Mouse (Mus musculus) heart, adult 2 months (tissue): ENCODE data around the gene Brwd1. TPM values are rescaled to one million over a fixed set of nuclear protein-coding genes. Genes with fewer than 3 reads are reported as not detected.

Experiments
- DNase-seq, 2 experiments: peaks; one replicate each; pipeline ENCODE4 v3.0.0; 2021
- H3K27ac ChIP-seq: fragments of 200-600 bp; 2 replicates; pipeline ENCODE4 v1.8.1; 2022
- H3K27me3 ChIP-seq: fragments of 200-500 bp; 2 replicates; pipeline ENCODE4 v1.6.1; 2012; ENCODE audit warnings: mild to moderate bottlenecking, low read length, inconsistent platforms, mixed read lengths; ENCODE audit not compliant: control insufficient read depth, insufficient read depth
- H3K36me3 ChIP-seq: fragments of 200-500 bp; 2 replicates; pipeline ENCODE4 v1.6.1; 2012; ENCODE audit warnings: low read length, inconsistent platforms; ENCODE audit not compliant: control insufficient read depth, insufficient read depth
- H3K4me1 ChIP-seq: fragments of 200-500 bp; 2 replicates; pipeline ENCODE4 v1.6.1; 2011; ENCODE audit warnings: low read length; ENCODE audit not compliant: control insufficient read depth, insufficient read depth
- H3K4me3 ChIP-seq: fragments of 200-600 bp; 2 replicates; pipeline ENCODE4 v1.8.1; 2022
- H3K79me2 ChIP-seq: fragments of 200-500 bp; replicated peaks from 2 replicates; pipeline ENCODE4 v1.6.1; 2012; ENCODE audit warnings: mild to moderate bottlenecking, inconsistent platforms, low read length, moderate library complexity, mixed read lengths; ENCODE audit not compliant: control insufficient read depth, insufficient read depth
- H3K9ac ChIP-seq: fragments of 200-500 bp; 2 replicates; pipeline ENCODE4 v1.6.1; 2012; ENCODE audit warnings: low read depth, mild to moderate bottlenecking, control low read depth, inconsistent platforms, low read length, mixed read lengths
- CTCF ChIP-seq: fragments of 200-600 bp; IDR thresholded peaks from 2 replicates; pipeline ENCODE4 v1.8.1; 2022; ENCODE audit warnings: antibody characterized with exemption, mild to moderate bottlenecking, moderate library complexity
- EP300 ChIP-seq: fragments of 200-500 bp; IDR thresholded peaks from 2 replicates; pipeline ENCODE4 v1.6.1; 2011; ENCODE audit warnings: low read depth, low read length, control low read depth; ENCODE audit not compliant: insufficient read depth
- POLR2A ChIP-seq: fragments of 200-500 bp; IDR thresholded peaks from 2 replicates; pipeline ENCODE4 v1.6.1; 2011; ENCODE audit warnings: mild to moderate bottlenecking, low read depth, low read length, control low read depth; ENCODE audit not compliant: insufficient read depth
- WGBS: fragments of 180-500 bp; shearing (Covaris S2); methylation state at CpG from one replicate; pipeline ENCODE4 v1.1.7; 2018; 5-methylcytosine and 5-hydroxymethylcytosine counted together
- intact Hi-C: fragments of 180-260 bp; cut with DNase I; formaldehyde crosslinking; loops from one replicate; pipeline ENCODE4 v1.15.1; 2025
- polyA plus RNA-seq: library from polyadenylated mRNA; depleted of rRNA; stranded (reverse); fragments of >200 nt; gene quantifications from 2 replicates; pipeline ENCODE4 v1.2.3, GENCODE M21; 2012
- total RNA-seq, 2 experiments: library from RNA; stranded (reverse); gene quantifications; 2 replicates each; pipeline ENCODE4 v1.2.3; 2021

The Brwd1 gene
- total and polyA plus RNA-seq, 3 experiments, result 24.4 to 88.7 (median 65.5) TPM

DNA sequence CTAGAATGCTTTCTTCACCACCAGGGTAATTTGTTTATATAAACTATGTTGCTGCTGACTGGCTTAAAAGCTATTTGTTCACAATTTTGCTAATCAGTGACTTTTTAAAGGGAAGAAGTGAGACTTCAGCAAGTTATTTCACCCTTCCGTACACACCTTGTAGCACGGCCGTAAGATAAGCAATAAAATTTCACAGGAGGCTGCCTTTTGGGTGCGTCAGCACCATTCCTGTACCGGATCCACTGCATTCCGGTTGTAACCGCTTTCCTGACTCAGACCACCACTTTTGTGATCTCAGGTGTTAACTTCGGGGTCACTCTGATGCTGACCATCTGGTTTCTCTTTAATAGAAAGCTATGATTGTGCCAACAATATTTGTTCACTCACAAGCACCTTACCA, 124.2 kb downstream of the Brwd1 start:
- H3K4me1 ChIP-seq, result no peaks in the 10 kb centered on the region
- intact Hi-C loops, result no loop called here
- H3K9ac ChIP-seq, result no peak overlapping the region
- no peak overlapping the region for H3K27ac ChIP-seq
- H3K4me3 ChIP-seq, result no peak overlapping the region
- no peaks in the 10 kb centered on the region for H3K36me3 ChIP-seq
- H3K27me3 ChIP-seq, result no peaks in the 10 kb centered on the region
- no peak for TF ChIP-seq POLR2A
- 87% methylated on average over 8 of the region's 8 CpGs for WGBS
- H3K79me2 ChIP-seq, result no peaks in the 10 kb centered on the region
- DNase-seq, result no peak

DNA sequence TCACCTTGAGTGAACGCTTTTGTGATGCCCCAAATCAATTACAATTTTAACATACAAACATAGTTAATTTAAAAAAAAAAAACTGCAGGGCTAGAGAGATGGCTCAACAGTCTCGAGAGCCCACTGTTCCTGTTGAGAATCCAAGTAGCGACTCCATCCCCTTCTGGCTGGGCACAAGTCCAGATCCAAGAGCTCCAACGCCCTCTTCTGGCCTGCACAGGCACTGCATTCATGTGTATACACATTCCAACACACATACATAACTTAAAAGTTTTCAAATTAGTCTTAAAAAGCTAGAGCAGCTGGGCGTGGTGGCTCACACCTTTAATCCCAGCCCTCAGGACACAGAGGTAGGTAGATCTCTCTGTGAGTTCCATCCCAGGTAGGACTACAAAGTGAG, 125.7 kb downstream of the Brwd1 start:
- H3K4me1 ChIP-seq, result no peaks in the 10 kb centered on the region
- intact Hi-C loops, result no loop called here
- H3K4me3 ChIP-seq, result no peak overlapping the region
- no peaks in the 10 kb centered on the region for H3K36me3 ChIP-seq
- DNase-seq, result no peak
- WGBS, result 56% methylated on average over 5 of the region's 5 CpGs
- no peak overlapping the region for H3K27ac ChIP-seq
- H3K27me3 ChIP-seq, result no peaks in the 10 kb centered on the region
- TF ChIP-seq CTCF (peak; percentile 53), POLR2A (no peak)
- no peak overlapping the region for H3K9ac ChIP-seq
- no peaks in the 10 kb centered on the region for H3K79me2 ChIP-seq

DNA sequence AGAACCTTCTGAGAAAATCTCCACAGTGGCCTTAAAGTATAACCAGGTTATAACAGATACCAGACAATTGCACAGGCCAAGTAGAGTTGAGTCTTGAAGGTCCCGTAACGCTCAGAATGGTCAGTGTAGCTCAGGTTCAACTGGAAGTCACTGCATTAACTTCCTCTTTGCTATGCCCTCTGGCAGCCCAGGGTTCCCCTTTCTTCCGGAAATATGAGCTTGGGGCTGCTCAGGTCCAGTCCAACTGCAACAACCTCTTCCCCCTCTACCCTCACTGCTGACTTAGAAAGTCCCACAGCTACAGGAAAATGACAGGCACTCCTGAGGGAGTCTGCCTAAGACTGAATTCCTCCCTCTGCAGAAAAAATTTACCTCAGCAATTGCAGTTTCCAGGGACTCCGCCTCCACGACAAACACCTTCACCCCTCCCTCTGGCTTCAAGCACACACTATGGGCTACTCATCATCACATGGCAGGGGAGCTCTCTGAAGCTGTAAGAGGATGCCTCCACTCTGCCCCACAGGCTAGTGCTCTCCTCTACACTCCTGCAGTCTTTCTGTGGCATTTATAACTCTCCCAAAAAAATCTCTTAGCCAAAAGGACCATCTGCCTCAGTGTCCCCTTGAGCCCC, 126.5 kb downstream of the Brwd1 start:
- Histone ChIP-seq H3K4me1 (no peaks in the 10 kb centered on the region), H3K27ac (no peak overlapping the region), H3K9ac (no peak overlapping the region), H3K4me3 (no peak overlapping the region), H3K27me3 (no peaks in the 10 kb centered on the region), H3K79me2 (no peaks in the 10 kb centered on the region), H3K36me3 (no peaks in the 10 kb centered on the region)
- DNase-seq, result no peak
- WGBS, result 78% methylated on average over 5 of the region's 5 CpGs
- no peak for TF ChIP-seq EP300
- TF ChIP-seq POLR2A, result no peak
- TF ChIP-seq CTCF, result no peak
- intact Hi-C loops, result no loop called here

DNA sequence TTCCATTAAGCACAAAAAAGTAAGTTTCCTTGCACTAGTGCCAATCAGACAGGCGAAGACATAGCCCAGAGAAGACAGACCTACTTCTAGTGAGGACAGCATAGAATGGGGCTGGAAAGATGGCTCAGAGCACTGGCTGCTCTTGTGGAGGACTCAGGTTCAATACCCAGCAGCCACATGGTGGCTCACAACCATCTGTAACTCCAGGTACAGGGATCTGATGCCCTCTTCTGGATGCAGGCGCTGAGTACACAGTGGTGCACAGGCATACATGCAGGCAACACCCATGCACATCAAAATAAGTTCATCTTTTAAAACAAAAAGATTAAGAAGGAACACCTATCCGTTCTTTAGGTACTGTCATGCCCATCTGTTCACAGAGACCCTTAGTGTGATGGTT, 128.0 kb downstream of the Brwd1 start:
- no peak for DNase-seq

DNA sequence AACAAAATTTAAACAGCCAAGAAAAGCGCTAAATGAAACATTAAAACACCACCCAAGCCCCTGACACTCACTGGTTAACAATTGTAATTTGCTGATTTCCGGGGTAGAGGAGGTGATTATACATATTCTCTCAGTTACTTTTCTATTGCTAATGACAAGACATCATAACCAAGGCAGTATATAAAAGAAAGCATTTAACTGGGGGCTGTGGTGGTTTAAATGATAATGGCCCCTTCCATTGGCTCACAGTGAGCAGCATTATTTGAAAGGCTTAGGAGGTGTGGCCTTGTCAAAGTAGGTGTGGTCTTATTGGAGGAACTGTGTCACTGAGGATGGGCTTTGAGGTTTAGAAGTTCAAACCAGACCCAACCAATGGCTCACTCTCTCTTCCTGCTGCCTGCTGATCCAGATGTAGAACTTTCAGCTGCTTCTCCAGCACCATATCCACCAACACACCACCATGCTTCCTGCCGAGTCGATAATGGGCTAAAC, 129.1 kb downstream of the Brwd1 start:
- H3K27ac ChIP-seq, result no peak overlapping the region
- DNase-seq, result no peak
- H3K9ac ChIP-seq, result no peak overlapping the region
- H3K27me3 ChIP-seq, result no peaks in the 10 kb centered on the region
- H3K4me1 ChIP-seq, result no peaks in the 10 kb centered on the region
- no peak overlapping the region for H3K4me3 ChIP-seq
- H3K79me2 ChIP-seq, result no peaks in the 10 kb centered on the region
- intact Hi-C loops, result no loop called here
- no peak for TF ChIP-seq POLR2A
- TF ChIP-seq EP300, result no peak
- TF ChIP-seq CTCF, result no peak
- WGBS, result 89% methylated on average over 4 of the region's 4 CpGs
- no peaks in the 10 kb centered on the region for H3K36me3 ChIP-seq

More for the DNA sequence above, 128.0 kb downstream of the Brwd1 start:
- Histone ChIP-seq H3K9ac (no peak overlapping the region), H3K36me3 (no peaks in the 10 kb centered on the region), H3K4me3 (no peak overlapping the region), H3K27me3 (no peaks in the 10 kb centered on the region), H3K4me1 (no peaks in the 10 kb centered on the region), H3K79me2 (no peaks in the 10 kb centered on the region), H3K27ac (no peak overlapping the region)
- WGBS, result 87% methylated on average over 3 of the region's 3 CpGs
- TF ChIP-seq POLR2A (no peak), CTCF (0 out of 2 replicates have a peak, but pooled peaks have one; percentile 7)
- intact Hi-C loops, result no loop called here

DNA sequence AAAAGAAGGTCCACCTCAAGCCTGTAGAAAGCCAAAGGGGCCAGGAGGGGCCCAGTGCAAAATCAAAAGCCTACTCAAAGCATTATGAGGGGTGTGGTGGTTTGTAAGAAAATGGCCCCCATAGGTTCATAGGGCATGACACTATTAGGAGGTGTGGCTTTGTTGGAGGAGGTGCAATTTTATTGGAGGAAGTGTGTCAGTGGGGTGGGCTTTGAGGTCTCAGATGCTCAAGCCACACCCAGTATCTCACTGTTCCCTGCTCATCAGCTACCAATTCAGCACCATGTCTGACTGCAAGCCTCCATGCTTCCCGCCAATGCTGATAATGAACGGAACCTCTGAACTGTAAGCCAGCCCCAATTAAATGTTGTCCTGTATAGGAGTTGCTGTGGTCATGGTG, 130.9 kb downstream of the Brwd1 start:
- H3K27ac ChIP-seq, result no peak overlapping the region
- no peak for DNase-seq
- H3K27me3 ChIP-seq, result no peaks in the 10 kb centered on the region
- intact Hi-C loops, result no loop called here
- H3K4me1 ChIP-seq, result no peaks in the 10 kb centered on the region
- no peaks in the 10 kb centered on the region for H3K36me3 ChIP-seq
- no peak overlapping the region for H3K4me3 ChIP-seq
- 97% methylated on average over 2 of the region's 2 CpGs for WGBS
- TF ChIP-seq CTCF, result no peak
- no peak for TF ChIP-seq POLR2A
- TF ChIP-seq EP300, result no peak
- H3K9ac ChIP-seq, result no peak overlapping the region
- no peaks in the 10 kb centered on the region for H3K79me2 ChIP-seq
